Mouse (Mus musculus): ENCODE results near the gene Ager. TPM values are rescaled to one million over a fixed set of nuclear protein-coding genes. Genes with fewer than 3 reads are reported as not detected.

The Ager gene
- polyA plus RNA-seq, 1 experiment from 2014 or later = 1.4 TPM

- Histone ChIP-seq H3K4me2 (replicated peaks) (no peak overlapping the region), H3K4me1 (replicated peaks; ENCODE audit: control insufficient read depth, insufficient read depth, low read length) (no peaks in the 10 kb centered on the region), H3K27me3 (ENCODE audit: control insufficient read depth, insufficient read depth, low read length) (no peaks in the 10 kb centered on the region), H3K9me3 (ENCODE audit: control insufficient read depth, low read length) (no peaks in the 10 kb centered on the region), H3K9ac (no peak overlapping the region), H3K4me3 (replicated peaks; ENCODE audit: low read length) (no peak overlapping the region), H3K27ac (no peak overlapping the region), H3K36me3 (replicated peaks; ENCODE audit: control insufficient read depth, insufficient read depth) (no peaks in the 10 kb centered on the region)
- WGBS = 79% methylated on average over 3 of the region's 3 CpGs
- DNase-seq (ENCODE audit: low spot score) (no peak), ATAC-seq (ENCODE audit: low FRiP score) (no peak)
These were observed 35.1 kb upstream of the Ager start for GRCm38 (mm10) chr17:34562595-34562994.

DNA sequence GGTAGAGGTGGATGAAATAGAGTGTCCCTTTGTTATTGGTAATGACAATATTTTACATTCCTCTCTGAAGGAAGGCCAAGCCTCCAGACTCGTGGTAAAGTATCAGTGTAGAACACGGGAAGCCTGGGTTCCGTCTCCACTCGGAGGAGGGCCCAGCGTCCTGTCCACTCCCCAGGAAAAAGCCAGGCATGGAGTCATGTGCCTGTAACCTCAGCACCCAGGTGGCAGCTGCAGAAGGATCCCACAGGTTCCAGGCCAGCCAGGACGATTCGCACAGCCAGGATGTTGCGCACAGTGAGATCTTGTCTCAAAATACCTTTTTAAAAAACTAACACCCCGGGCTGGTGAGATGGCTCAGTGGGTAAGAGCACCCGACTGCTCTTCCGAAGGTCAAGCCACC is 34.3 kb upstream of the Ager start:
- ATAC-seq (ENCODE audit: low FRiP score) = no peak
- 73% methylated on average over 11 of the region's 11 CpGs for WGBS

DNA sequence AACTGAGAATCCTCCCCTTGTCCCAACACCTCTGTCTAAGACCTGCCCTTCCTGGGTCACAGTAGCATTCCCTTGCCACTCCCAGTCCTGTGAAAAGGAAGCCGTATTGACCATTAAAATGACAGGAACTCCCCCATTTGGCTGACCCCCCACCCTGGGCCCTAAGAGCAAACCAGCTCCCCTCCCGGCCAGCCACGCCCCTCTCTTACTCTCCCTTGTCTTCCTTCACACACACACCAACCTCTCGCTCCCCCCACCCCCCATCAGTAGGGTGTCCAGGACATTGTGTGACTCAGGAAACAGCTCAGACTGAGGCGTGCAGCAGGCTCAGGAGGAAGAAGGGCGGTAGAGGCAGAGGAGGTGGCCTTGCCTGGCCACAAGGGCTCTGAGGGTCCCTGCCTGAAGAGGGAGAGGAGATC is 33.6 kb upstream of the Ager start, which contains the start of gene Notch4:
Notch4 (plus strand) TSS at position 266 of the 419 bp plus-strand sequence.
- Histone ChIP-seq H3K9me3 (ENCODE audit: control insufficient read depth, low read length) (no peaks in the 10 kb centered on the region), H3K27me3 (ENCODE audit: control insufficient read depth, insufficient read depth, low read length) (no peaks in the 10 kb centered on the region), H3K4me2 (replicated peaks) (no peak within 1 kb of the TSS; the same call in 1 of the 2 replicates), H3K36me3 (replicated peaks; ENCODE audit: control insufficient read depth, insufficient read depth) (no peaks in the 10 kb centered on the region), H3K27ac (peak within 1 kb of the TSS; percentile 35; the same call in 1 of the 2 replicates), H3K9ac (no peak within 1 kb of the TSS), H3K4me1 (replicated peaks; ENCODE audit: control insufficient read depth, insufficient read depth, low read length) (no peaks in the 10 kb centered on the region), H3K4me3 (replicated peaks; ENCODE audit: low read length) (no peak within 1 kb of the TSS)
- no peak for ATAC-seq (ENCODE audit: low FRiP score)
- no peak for DNase-seq (ENCODE audit: low spot score)
- WGBS = 16% methylated on average over 6 of the region's 6 CpGs

More for the DNA sequence above, 34.3 kb upstream of the Ager start:
- H3K27me3 ChIP-seq (ENCODE audit: control insufficient read depth, insufficient read depth, low read length) = no peaks in the 10 kb centered on the region
- H3K36me3 ChIP-seq (replicated peaks; ENCODE audit: control insufficient read depth, insufficient read depth) = no peaks in the 10 kb centered on the region
- no peaks in the 10 kb centered on the region for H3K4me1 ChIP-seq (replicated peaks; ENCODE audit: control insufficient read depth, insufficient read depth, low read length)
- H3K27ac ChIP-seq = no peak overlapping the region
- H3K9me3 ChIP-seq (ENCODE audit: control insufficient read depth, low read length) = no peaks in the 10 kb centered on the region
- H3K9ac ChIP-seq = no peak overlapping the region
- H3K4me2 ChIP-seq (replicated peaks) = no peak overlapping the region
- no peak for DNase-seq (ENCODE audit: low spot score)
- no peak overlapping the region for H3K4me3 ChIP-seq (replicated peaks; ENCODE audit: low read length)

GRCm38 (mm10) chr17:34564796-34565195 is 32.9 kb upstream of the Ager start:
- Histone ChIP-seq H3K9me3 (ENCODE audit: control insufficient read depth, low read length) (no peaks in the 10 kb centered on the region), H3K4me1 (replicated peaks; ENCODE audit: control insufficient read depth, insufficient read depth, low read length) (no peaks in the 10 kb centered on the region), H3K9ac (no peak overlapping the region), H3K27ac (0 out of 2 replicates have a peak overlapping the region, but pooled peaks have one; percentile 35), H3K36me3 (replicated peaks; ENCODE audit: control insufficient read depth, insufficient read depth) (no peaks in the 10 kb centered on the region), H3K4me3 (replicated peaks; ENCODE audit: low read length) (no peak overlapping the region), H3K27me3 (ENCODE audit: control insufficient read depth, insufficient read depth, low read length) (no peaks in the 10 kb centered on the region), H3K4me2 (replicated peaks) (no peak overlapping the region; the same call in 1 of the 2 replicates)
- DNase-seq (ENCODE audit: low spot score) (no peak), ATAC-seq (ENCODE audit: low FRiP score) (no peak)
- WGBS = 64% methylated on average over 3 of the region's 3 CpGs

GRCm38 (mm10) chr17:34567311-34567710 is 30.4 kb upstream of the Ager start:
- Histone ChIP-seq H3K9me3 (ENCODE audit: control insufficient read depth, low read length) (no peaks in the 10 kb centered on the region), H3K36me3 (replicated peaks; ENCODE audit: control insufficient read depth, insufficient read depth) (no peaks in the 10 kb centered on the region), H3K27me3 (ENCODE audit: control insufficient read depth, insufficient read depth, low read length) (no peaks in the 10 kb centered on the region), H3K4me3 (replicated peaks; ENCODE audit: low read length) (no peak overlapping the region), H3K4me1 (replicated peaks; ENCODE audit: control insufficient read depth, insufficient read depth, low read length) (no peaks in the 10 kb centered on the region), H3K4me2 (replicated peaks) (no peak overlapping the region), H3K9ac (no peak overlapping the region), H3K27ac (no peak overlapping the region)
- 78% methylated on average over 9 of the region's 9 CpGs for WGBS
- DNase-seq (ENCODE audit: low spot score) (no peak), ATAC-seq (ENCODE audit: low FRiP score) (no peak)

GRCm38 (mm10) chr17:34568421-34568820 is 29.2 kb upstream of the Ager start:
- no peaks in the 10 kb centered on the region for H3K36me3 ChIP-seq (replicated peaks; ENCODE audit: control insufficient read depth, insufficient read depth)
- H3K27me3 ChIP-seq (ENCODE audit: control insufficient read depth, insufficient read depth, low read length) = no peaks in the 10 kb centered on the region
- no peak overlapping the region for H3K9ac ChIP-seq
- H3K4me1 ChIP-seq (replicated peaks; ENCODE audit: control insufficient read depth, insufficient read depth, low read length) = no peaks in the 10 kb centered on the region
- H3K4me2 ChIP-seq (replicated peaks) = no peak overlapping the region
- ATAC-seq (ENCODE audit: low FRiP score) = no peak
- no peaks in the 10 kb centered on the region for H3K9me3 ChIP-seq (ENCODE audit: control insufficient read depth, low read length)
- H3K27ac ChIP-seq = no peak overlapping the region
- WGBS = 76% methylated on average over 13 of the region's 13 CpGs
- DNase-seq (ENCODE audit: low spot score) = no peak
- H3K4me3 ChIP-seq (replicated peaks; ENCODE audit: low read length) = no peak overlapping the region

GRCm38 (mm10) chr17:34569919-34570318 is 27.7 kb upstream of the Ager start:
- Histone ChIP-seq H3K4me1 (replicated peaks; ENCODE audit: control insufficient read depth, insufficient read depth, low read length) (no peaks in the 10 kb centered on the region), H3K27ac (no peak overlapping the region), H3K27me3 (ENCODE audit: control insufficient read depth, insufficient read depth, low read length) (no peaks in the 10 kb centered on the region), H3K9me3 (ENCODE audit: control insufficient read depth, low read length) (no peaks in the 10 kb centered on the region), H3K36me3 (replicated peaks; ENCODE audit: control insufficient read depth, insufficient read depth) (no peaks in the 10 kb centered on the region), H3K4me3 (replicated peaks; ENCODE audit: low read length) (no peak overlapping the region), H3K4me2 (replicated peaks) (no peak overlapping the region), H3K9ac (no peak overlapping the region)
- DNase-seq (ENCODE audit: low spot score) = no peak
- 70% methylated on average over 4 of the region's 4 CpGs for whole genome bisulfite sequencing
- no peak for ATAC-seq (ENCODE audit: low FRiP score)

- H3K27ac ChIP-seq = no peak overlapping the region
- H3K4me1 ChIP-seq (replicated peaks; ENCODE audit: control insufficient read depth, insufficient read depth, low read length) = no peaks in the 10 kb centered on the region
- H3K9ac ChIP-seq = no peak overlapping the region
- H3K4me2 ChIP-seq (replicated peaks) = no peak overlapping the region
- H3K36me3 ChIP-seq (replicated peaks; ENCODE audit: control insufficient read depth, insufficient read depth) = no peaks in the 10 kb centered on the region
- no peaks in the 10 kb centered on the region for H3K9me3 ChIP-seq (ENCODE audit: control insufficient read depth, low read length)
- H3K27me3 ChIP-seq (ENCODE audit: control insufficient read depth, insufficient read depth, low read length) = no peaks in the 10 kb centered on the region
- ATAC-seq (ENCODE audit: low FRiP score) (no peak), DNase-seq (ENCODE audit: low spot score) (no peak)
- 10% methylated on average over 5 of the region's 5 CpGs for WGBS
- H3K4me3 ChIP-seq (replicated peaks; ENCODE audit: low read length) = no peak overlapping the region
These were observed 25.8 kb upstream of the Ager start for GRCm38 (mm10) chr17:34571875-34572274.

GRCm38 (mm10) chr17:34572361-34572760 is 25.3 kb upstream of the Ager start:
- H3K4me1 ChIP-seq (replicated peaks; ENCODE audit: control insufficient read depth, insufficient read depth, low read length) = no peaks in the 10 kb centered on the region
- H3K4me3 ChIP-seq (replicated peaks; ENCODE audit: low read length) = no peak overlapping the region
- no peaks in the 10 kb centered on the region for H3K36me3 ChIP-seq (replicated peaks; ENCODE audit: control insufficient read depth, insufficient read depth)
- H3K27me3 ChIP-seq (ENCODE audit: control insufficient read depth, insufficient read depth, low read length) = no peaks in the 10 kb centered on the region
- DNase-seq (ENCODE audit: low spot score) (no peak), ATAC-seq (ENCODE audit: low FRiP score) (no peak)
- H3K9ac ChIP-seq = no peak overlapping the region
- H3K4me2 ChIP-seq (replicated peaks) = no peak overlapping the region
- no peak overlapping the region for H3K27ac ChIP-seq
- 7% methylated on average over 15 of the region's 15 CpGs for WGBS
- no peaks in the 10 kb centered on the region for H3K9me3 ChIP-seq (ENCODE audit: control insufficient read depth, low read length)

GRCm38 (mm10) chr17:34576577-34576976 is 21.1 kb upstream of the Ager start:
- Histone ChIP-seq H3K9me3 (ENCODE audit: control insufficient read depth, low read length) (no peaks in the 10 kb centered on the region), H3K36me3 (replicated peaks; ENCODE audit: control insufficient read depth, insufficient read depth) (no peaks in the 10 kb centered on the region), H3K27ac (no peak overlapping the region), H3K9ac (no peak overlapping the region), H3K4me2 (replicated peaks) (no peak overlapping the region), H3K4me3 (replicated peaks; ENCODE audit: low read length) (no peak overlapping the region), H3K4me1 (replicated peaks; ENCODE audit: control insufficient read depth, insufficient read depth, low read length) (no peaks in the 10 kb centered on the region), H3K27me3 (ENCODE audit: control insufficient read depth, insufficient read depth, low read length) (no peaks in the 10 kb centered on the region)
- 72% methylated on average over 5 of the region's 5 CpGs for WGBS
- ATAC-seq (ENCODE audit: low FRiP score) (no peak), DNase-seq (ENCODE audit: low spot score) (no peak)
